Mouse (Mus musculus) midbrain, embryonic 16.5 days (tissue): ENCODE results near the gene Syt8. TPM values are rescaled to one million over a fixed set of nuclear protein-coding genes. Genes with fewer than 3 reads are reported as not detected.

ENCODE experiments used
- polyA plus RNA-seq: library from polyadenylated mRNA; unstranded; fragments of >200 nt; fragmentation: Nextera tagmentation; extraction: Ambion mirVana; gene quantifications from 2 replicates; pipeline ENCODE4 v1.2.1, GENCODE M21; 2015

Gene Syt8
- polyA plus RNA-seq, 1 experiment from 2014 or later = not detected

Other genes with a start within 250 kb of the Syt8 start
- not detected in 2 replicates for gene Gm10153, start 244.5 kb upstream of the Syt8 start, polyA plus RNA-seq
- not detected in 2 replicates for gene Krtap5-3, start 233.5 kb upstream of the Syt8 start, polyA plus RNA-seq
- not detected in 2 replicates for gene Gm7579, start 223.0 kb upstream of the Syt8 start, polyA plus RNA-seq
- not detected in 2 replicates for gene Krtap5-5, start 204.9 kb upstream of the Syt8 start, polyA plus RNA-seq
- not detected in 2 replicates for gene Gm40460, start 193.8 kb upstream of the Syt8 start, polyA plus RNA-seq
- not detected in 2 replicates for gene Gm2431, start 176.5 kb upstream of the Syt8 start, polyA plus RNA-seq
- not detected in 2 replicates for gene Gm4559, start 160.5 kb upstream of the Syt8 start, polyA plus RNA-seq
- not detected in 2 replicates for gene Krtap5-1, start 137.7 kb upstream of the Syt8 start, polyA plus RNA-seq
- not detected in 2 replicates for gene Krtap5-4, start 131.3 kb upstream of the Syt8 start, polyA plus RNA-seq
- gene Ifitm10, start 61.1 kb upstream of the Syt8 start, polyA plus RNA-seq = 11.3 and 14.1 TPM in 2 replicates
- gene Gm49369, start 52.2 kb upstream of the Syt8 start, polyA plus RNA-seq = 2.5 and 3.4 TPM in 2 replicates
- 243 and 289 TPM in 2 replicates for gene Ctsd, start 46.8 kb upstream of the Syt8 start, polyA plus RNA-seq
- 0.51 and 0.78 TPM in 2 replicates for gene Tnni2, start 7.0 kb downstream of the Syt8 start, polyA plus RNA-seq
- gene Lsp1, start 26.0 kb downstream of the Syt8 start, polyA plus RNA-seq = 4.8 and 5.1 TPM in 2 replicates
- gene Tnnt3, start 64.0 kb downstream of the Syt8 start, polyA plus RNA-seq = 0.91 and 1.6 TPM in 2 replicates
- 15.6 and 18.6 TPM in 2 replicates for gene Mrpl23, start 97.8 kb downstream of the Syt8 start, polyA plus RNA-seq
- gene Igf2, start 232.0 kb downstream of the Syt8 start, polyA plus RNA-seq = 88.2 and 90.7 TPM in 2 replicates
- not detected in 2 replicates for gene Gm49394, start 235.1 kb downstream of the Syt8 start, polyA plus RNA-seq